Mouse (Mus musculus) adrenal gland (tissue): Measurements from ENCODE around the gene Dnal1.
"Not testable (repeated sequence)": the region's sequence is repeated elsewhere in the genome, so short reads cannot be mapped to it uniquely, and the experiment has no call there.

Experiments
- intact Hi-C: fragments of 180-260 bp; cut with DNase I; formaldehyde crosslinking; loops from one replicate; pipeline ENCODE4 v1.15.1; 2025
- long read RNA-seq, 2 experiments: library from polyadenylated mRNA; unstranded; transcript quantifications; one replicate each; pipeline ENCODE4 v2.0.0; 2020; ENCODE audit warnings: borderline replicate concordance in 1 of 2; ENCODE audit not compliant: insufficient replicate concordance in 1 of 2

Gene Dnal1
- long read RNA-seq, experiment 1, partial matches to known transcripts = 0 of 3 reads
- long read RNA-seq, experiment 1, other reads (novel, unspliced or antisense) = 3 of 3 reads
- long read RNA-seq, experiment 2, partial matches to known transcripts = 0 of 1 reads
- long read RNA-seq, experiment 2, other reads (novel, unspliced or antisense) = 1 of 1 reads

GRCm38 (mm10) chr12:84114153-84114994 is at the start of gene Dnal1:
Gene Dnal1, plus strand, starts transcription at chr12:84114366.
- intact Hi-C loops = no loop called here

GRCm38 (mm10) chr12:84064621-84065020 is 49.5 kb upstream of the Dnal1 start:
- intact Hi-C loops = no loop called here

- intact Hi-C loops = no loop called here
Observed at GRCm38 (mm10) chr12:84067752-84068151, 46.4 kb upstream of the Dnal1 start.

DNA sequence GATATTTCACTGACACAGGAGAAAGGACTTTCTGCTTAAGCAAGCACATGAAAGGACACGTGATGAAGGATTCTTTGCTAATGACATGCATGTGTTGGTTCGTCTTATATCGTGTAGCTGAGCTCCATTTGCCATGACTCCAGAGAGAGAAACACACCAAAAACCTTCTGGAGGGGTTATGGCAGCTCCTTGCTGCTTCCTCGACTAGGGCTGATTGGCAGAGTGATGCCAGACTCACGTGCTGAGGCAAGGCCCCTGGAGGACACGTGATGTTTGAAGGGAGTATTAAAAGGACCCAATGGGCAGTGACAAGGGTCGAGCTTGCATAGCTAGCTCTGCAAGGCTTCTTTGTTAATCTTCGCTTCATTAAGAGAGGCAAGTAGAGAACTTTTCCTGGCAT is 45.9 kb upstream of the Dnal1 start:
- intact Hi-C loops = no loop called here

- intact Hi-C loops = no loop called here
Observed at GRCm38 (mm10) chr12:84068986-84069385, 45.2 kb upstream of the Dnal1 start, which contains the start of gene Acot5. Gene Acot5, plus strand, starts transcription at chr12:84069325.

DNA sequence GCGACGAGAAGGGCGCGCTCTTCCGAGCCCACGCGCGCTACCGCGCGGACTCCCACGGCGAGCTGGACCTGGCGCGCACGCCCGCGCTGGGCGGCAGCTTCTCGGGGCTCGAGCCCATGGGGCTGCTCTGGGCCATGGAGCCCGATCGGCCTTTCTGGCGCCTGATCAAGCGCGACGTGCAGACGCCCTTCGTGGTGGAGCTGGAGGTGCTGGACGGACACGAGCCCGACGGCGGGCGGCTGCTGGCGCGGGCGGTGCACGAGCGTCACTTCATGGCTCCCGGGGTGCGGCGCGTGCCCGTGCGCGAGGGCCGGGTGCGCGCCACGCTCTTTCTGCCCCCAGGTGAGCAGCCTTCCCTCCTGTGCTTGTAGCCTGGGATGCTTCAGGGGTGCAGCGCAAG is 44.6 kb upstream of the Dnal1 start:
- intact Hi-C loops = not testable (repeated sequence)

DNA sequence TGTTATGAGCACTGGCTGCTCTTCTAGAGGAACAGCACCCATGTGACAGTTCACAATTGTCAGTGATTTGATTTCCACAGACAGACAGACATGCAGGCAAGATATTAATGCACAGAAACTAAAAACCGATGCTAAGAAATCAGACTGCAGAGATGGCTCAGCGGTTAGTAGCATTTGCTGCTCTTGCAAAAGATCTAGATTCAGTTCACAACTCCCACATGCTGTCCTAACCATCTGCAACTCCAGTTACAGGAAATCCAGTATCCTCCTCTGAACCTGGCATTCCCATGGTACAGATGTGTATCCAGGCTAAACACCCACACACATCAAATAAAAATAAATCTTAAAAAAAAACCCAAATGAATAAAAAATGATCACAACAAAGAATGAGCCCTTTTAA is 42.5 kb upstream of the Dnal1 start:
- intact Hi-C loops = no loop called here

DNA sequence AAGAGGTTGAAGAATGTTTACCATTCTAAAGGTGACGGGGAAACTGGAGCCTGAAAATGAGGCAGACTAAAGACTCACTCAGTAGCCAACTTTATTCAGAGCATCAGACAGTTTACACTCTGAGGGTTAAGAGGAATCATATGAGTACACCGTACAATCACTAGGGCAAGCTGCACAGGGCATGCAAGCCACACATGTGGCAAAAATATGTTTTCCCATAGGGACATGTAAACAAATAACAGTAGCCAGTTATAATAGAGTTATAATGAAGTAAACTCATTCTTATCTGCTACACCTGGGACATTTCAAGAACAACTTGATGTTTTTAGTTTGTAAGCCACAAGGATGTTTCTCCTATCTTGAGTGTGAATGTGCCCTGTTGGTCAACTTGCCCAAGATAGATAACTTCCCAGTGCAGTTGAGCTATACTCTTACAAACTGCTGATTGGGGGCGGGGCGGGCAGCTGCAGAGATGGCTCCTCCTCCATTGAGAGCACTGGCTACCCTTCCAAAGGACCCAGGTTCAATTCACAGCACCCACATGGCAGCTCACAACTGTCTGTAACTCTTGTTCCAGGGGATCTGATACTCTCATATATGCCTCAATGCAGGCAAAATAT is 36.7 kb upstream of the Dnal1 start:
- intact Hi-C loops = no loop called here

DNA sequence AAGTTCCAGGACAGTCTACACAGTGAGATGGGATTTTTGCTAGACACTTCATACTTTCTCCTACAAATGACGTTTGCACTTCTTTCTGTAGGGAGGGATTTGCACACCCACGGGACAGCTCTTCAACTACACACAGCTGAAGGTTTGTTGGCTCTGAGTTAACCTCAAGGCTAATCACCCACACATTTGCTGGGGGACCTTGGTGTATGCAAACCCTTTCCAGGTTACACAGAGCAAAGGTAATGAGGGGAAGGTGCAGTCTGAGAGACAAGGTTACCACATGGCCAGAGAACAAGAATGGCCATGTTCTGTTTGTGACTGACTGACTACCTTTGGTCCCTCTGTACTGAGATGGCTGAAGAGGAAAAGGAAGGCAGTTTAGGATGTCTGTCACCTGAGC is 30.3 kb upstream of the Dnal1 start:
- intact Hi-C loops = no loop called here

DNA sequence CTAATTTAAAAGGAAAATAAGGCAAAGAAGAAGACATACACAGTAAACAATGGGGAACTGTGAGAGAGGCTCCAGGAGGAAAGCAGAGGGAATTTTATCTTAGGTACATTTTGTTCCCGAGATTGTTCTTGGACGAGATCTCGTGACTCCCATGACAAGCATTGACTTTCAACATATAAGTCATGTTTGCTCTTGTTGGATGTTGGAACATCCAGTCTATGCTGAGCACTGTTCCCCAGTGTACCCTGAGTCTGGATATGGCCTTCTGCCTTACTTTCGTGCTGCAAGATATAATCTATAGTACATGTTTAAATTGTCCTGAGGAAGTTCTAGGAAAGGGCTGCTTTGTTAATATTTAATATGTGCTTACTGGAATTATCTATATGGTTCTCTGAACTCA is 29.6 kb upstream of the Dnal1 start:
- intact Hi-C loops = no loop called here

GRCm38 (mm10) chr12:84094666-84095065 is 19.5 kb upstream of the Dnal1 start:
- intact Hi-C loops = not testable (repeated sequence)

DNA sequence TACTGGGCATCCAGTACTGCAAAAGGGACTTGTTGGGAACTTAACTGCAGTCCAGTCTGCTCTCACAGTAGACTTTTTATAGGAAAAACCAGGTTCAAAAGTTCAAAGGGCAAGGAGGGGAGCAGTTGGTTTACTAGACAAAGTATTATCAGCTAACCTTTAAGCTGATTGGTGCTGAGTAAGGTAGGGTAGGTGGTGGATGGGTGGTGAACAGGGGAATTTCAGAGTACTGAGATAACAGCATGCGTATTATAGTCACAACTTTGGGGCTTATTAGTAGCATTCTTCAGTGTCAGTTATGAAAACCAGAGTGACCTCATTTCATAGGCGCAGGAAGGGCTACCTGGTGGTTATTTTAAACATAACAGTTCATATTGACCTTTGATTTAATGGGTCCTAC is 14.6 kb upstream of the Dnal1 start:
- intact Hi-C loops = no loop called here

GRCm38 (mm10) chr12:84100071-84100470 is 14.1 kb upstream of the Dnal1 start:
- intact Hi-C loops = no loop called here

GRCm38 (mm10) chr12:84100604-84101492 is 13.3 kb upstream of the Dnal1 start, which contains the start of gene Acot6:
Gene Acot6, plus strand, starts transcription at chr12:84100654.
- intact Hi-C loops = not testable (repeated sequence)

DNA sequence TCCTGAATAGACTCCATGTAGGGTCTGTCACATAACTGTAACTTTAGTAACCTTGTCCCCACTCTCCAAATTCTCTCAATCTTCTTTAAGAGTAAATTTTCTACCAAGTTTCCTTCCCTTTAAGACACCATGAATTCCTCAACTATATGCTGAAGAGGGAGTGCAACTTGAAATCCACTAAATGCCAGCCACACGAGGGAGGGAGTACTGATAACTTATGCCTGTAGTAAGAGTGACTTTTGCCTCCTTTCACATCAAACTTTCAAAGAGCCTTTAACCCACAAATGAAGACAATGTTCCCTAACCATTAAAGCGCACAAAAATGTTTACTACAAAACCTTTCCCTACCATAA is 12.7 kb upstream of the Dnal1 start:
- intact Hi-C loops = no loop called here

DNA sequence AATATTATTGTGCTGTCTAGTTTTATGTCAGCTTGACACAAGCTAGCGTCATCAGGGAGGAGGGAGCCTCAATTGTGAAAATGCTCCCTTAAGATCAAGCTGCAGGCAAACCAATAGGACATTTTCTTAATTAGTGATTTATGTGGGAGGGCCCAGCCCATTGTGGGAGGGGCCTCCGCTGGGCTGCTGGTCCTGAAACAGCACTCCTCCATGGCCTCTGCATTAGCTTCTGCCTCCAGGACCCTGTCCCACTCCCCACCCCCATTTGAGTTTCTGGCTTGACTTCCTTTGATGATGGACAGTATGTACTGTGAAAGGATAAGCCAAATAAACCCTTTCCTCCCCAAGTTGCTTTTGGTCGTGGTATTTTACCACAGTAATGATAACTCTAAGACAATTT is 7.2 kb upstream of the Dnal1 start:
- intact Hi-C loops = no loop called here

DNA sequence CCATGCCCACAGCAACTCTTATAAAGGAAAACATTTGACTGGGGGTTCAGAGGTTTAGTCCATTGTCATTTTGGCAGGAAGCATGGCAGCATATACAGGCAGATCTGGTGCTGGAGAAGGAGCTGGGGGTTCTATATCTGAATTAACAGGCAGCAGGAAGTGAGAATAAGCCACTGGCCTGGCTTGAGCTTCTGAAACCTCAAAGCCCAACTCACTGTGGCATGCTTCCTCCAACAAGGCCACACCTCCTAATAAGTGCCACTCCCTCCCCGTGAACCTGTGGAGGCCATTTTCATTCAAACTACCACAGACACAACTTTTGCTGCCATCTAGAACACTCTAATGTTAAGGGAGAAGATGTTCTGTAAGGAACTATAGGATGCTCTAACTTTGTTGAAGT is 6.5 kb upstream of the Dnal1 start:
- intact Hi-C loops = no loop called here

- intact Hi-C loops = no loop called here
Observed at GRCm38 (mm10) chr12:84109924-84110323, 4.2 kb upstream of the Dnal1 start.

GRCm38 (mm10) chr12:84110814-84111213 is 3.4 kb upstream of the Dnal1 start:
- intact Hi-C loops = no loop called here

- intact Hi-C loops = no loop called here
Observed at GRCm38 (mm10) chr12:84113676-84114075, 490 bp upstream of the Dnal1 start.

GRCm38 (mm10) chr12:84119584-84119983 is 5.4 kb downstream of the Dnal1 start:
- intact Hi-C loops = no loop called here
